Mouse (Mus musculus): ENCODE results near the gene Bend3. TPM values are rescaled to one million over a fixed set of nuclear protein-coding genes. Genes with fewer than 3 reads are reported as not detected.

Gene Bend3
- polyA plus RNA-seq, 1 experiment from 2014 or later: 3.2 TPM

GRCm38 (mm10) chr10:43527283-43528269, 48.9 kb downstream of the Bend3 start:
- ATAC-seq (peak; percentile 76), DNase-seq (ENCODE audit: low spot score) (peak; percentile 72)
- H3K36me3 ChIP-seq (ENCODE audit: control insufficient read depth, insufficient read depth, low read length): peaks cover 61% of the 10 kb centered on the region
- peaks cover 9% of the 10 kb centered on the region for H3K4me1 ChIP-seq (ENCODE audit: control insufficient read depth, insufficient read depth, low read length)
- no peaks in the 10 kb centered on the region for H3K27me3 ChIP-seq (replicated peaks; ENCODE audit: control insufficient read depth, insufficient read depth, low read length)
- peak overlapping the region; percentile 13 for H3K9ac ChIP-seq (ENCODE audit: low read length)
- WGBS: 13% methylated on average over 15 of the region's 15 CpGs
- no peak overlapping the region for H3K4me3 ChIP-seq (ENCODE audit: low read depth, low read length)
- H3K27ac ChIP-seq (ENCODE audit: low read depth, low read length): peak overlapping the region; percentile 89
- H3K9me3 ChIP-seq (replicated peaks; ENCODE audit: control insufficient read depth, low read length): no peaks in the 10 kb centered on the region
- 0 out of 2 replicates have a peak overlapping the region, but pooled peaks have one; percentile 7 for H3K4me2 ChIP-seq (ENCODE audit: low read length)

- Histone ChIP-seq H3K9ac (ENCODE audit: low read length) (no peak overlapping the region), H3K27me3 (replicated peaks; ENCODE audit: control insufficient read depth, insufficient read depth, low read length) (no peaks in the 10 kb centered on the region), H3K4me2 (ENCODE audit: low read length) (no peak overlapping the region), H3K27ac (ENCODE audit: low read depth, low read length) (no peak overlapping the region), H3K4me1 (ENCODE audit: control insufficient read depth, insufficient read depth, low read length) (no peaks in the 10 kb centered on the region; the same call in 1 of the 2 replicates), H3K9me3 (replicated peaks; ENCODE audit: control insufficient read depth, low read length) (no peaks in the 10 kb centered on the region), H3K4me3 (ENCODE audit: low read depth, low read length) (no peak overlapping the region), H3K36me3 (ENCODE audit: control insufficient read depth, insufficient read depth, low read length) (peaks cover 48% of the 10 kb centered on the region)
- DNase-seq (ENCODE audit: low spot score) (no peak), ATAC-seq (no peak)
- 77% methylated on average over 1 of the region's 1 CpGs for WGBS
Observed at GRCm38 (mm10) chr10:43534382-43534781, 55.8 kb downstream of the Bend3 start.

- Histone ChIP-seq H3K4me2 (ENCODE audit: low read length) (no peak overlapping the region), H3K27me3 (replicated peaks; ENCODE audit: control insufficient read depth, insufficient read depth, low read length) (no peaks in the 10 kb centered on the region), H3K36me3 (ENCODE audit: control insufficient read depth, insufficient read depth, low read length) (peaks cover 17% of the 10 kb centered on the region), H3K4me1 (ENCODE audit: control insufficient read depth, insufficient read depth, low read length) (peaks cover 6% of the 10 kb centered on the region), H3K27ac (ENCODE audit: low read depth, low read length) (no peak overlapping the region), H3K4me3 (ENCODE audit: low read depth, low read length) (no peak overlapping the region), H3K9ac (ENCODE audit: low read length) (no peak overlapping the region), H3K9me3 (replicated peaks; ENCODE audit: control insufficient read depth, low read length) (no peaks in the 10 kb centered on the region)
- no peak for DNase-seq (ENCODE audit: low spot score)
- ATAC-seq: no peak
- 96% methylated on average over 7 of the region's 7 CpGs for WGBS
Observed at GRCm38 (mm10) chr10:43537652-43538051, 59.0 kb downstream of the Bend3 start.

DNA sequence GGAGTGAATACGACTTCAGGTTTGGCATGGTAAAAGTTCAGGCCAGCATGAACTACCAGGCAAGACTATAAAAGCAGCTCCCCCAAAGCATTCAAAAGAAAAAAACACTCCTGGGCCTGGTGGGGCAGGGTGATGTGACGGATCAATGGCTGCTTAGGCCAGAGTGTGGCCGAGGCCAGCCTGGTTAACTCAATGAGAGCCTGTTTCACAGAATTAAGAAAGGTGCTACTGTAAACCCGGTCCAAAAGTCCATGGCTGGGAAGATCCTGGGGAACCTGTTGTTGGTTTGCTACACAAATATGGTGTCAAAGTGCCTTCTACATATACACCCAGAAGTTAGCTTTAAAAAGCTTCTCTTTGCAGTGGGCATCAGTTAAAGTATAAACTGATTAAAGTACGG, 60.2 kb downstream of the Bend3 start:
- Histone ChIP-seq H3K4me2 (ENCODE audit: low read length) (no peak overlapping the region), H3K27me3 (replicated peaks; ENCODE audit: control insufficient read depth, insufficient read depth, low read length) (no peaks in the 10 kb centered on the region), H3K9ac (ENCODE audit: low read length) (no peak overlapping the region), H3K27ac (ENCODE audit: low read depth, low read length) (no peak overlapping the region), H3K9me3 (replicated peaks; ENCODE audit: control insufficient read depth, low read length) (no peaks in the 10 kb centered on the region), H3K36me3 (ENCODE audit: control insufficient read depth, insufficient read depth, low read length) (peaks cover 12% of the 10 kb centered on the region), H3K4me1 (ENCODE audit: control insufficient read depth, insufficient read depth, low read length) (peaks cover 6% of the 10 kb centered on the region), H3K4me3 (ENCODE audit: low read depth, low read length) (no peak overlapping the region)
- DNase-seq (ENCODE audit: low spot score) (no peak), ATAC-seq (no peak)
- 87% methylated on average over 5 of the region's 5 CpGs for WGBS

DNA sequence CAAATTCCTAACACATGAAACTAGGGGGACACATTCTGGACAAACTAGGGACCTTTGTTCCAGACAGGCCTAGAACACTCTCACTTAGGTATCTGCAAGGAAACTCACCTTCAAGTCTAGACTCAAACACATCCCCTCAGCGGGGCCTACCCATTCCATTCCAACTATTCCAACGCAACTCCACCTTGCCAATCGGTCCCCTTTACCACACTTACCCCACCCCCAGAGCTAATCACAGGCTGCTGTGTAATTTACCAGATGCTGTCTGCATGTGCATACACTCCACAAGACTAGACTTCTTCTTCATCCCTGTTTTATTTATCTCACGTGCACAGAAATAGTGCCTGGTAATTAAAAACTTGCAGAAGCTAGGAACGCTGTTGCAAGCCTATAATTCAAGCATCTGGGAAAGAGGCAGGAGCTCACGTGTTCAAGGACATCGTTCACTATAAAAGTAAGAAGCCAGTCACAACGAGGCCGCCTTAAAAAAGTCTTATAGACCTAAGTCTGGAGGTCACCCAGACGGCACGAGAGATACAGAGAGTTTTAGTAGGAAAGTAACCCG, 61.2 kb downstream of the Bend3 start:
- no peak for DNase-seq (ENCODE audit: low spot score)
- Histone ChIP-seq H3K9me3 (replicated peaks; ENCODE audit: control insufficient read depth, low read length) (no peaks in the 10 kb centered on the region), H3K27ac (ENCODE audit: low read depth, low read length) (no peak overlapping the region), H3K4me1 (ENCODE audit: control insufficient read depth, insufficient read depth, low read length) (peaks cover 6% of the 10 kb centered on the region), H3K9ac (ENCODE audit: low read length) (peak overlapping the region; percentile 76), H3K27me3 (replicated peaks; ENCODE audit: control insufficient read depth, insufficient read depth, low read length) (no peaks in the 10 kb centered on the region), H3K36me3 (ENCODE audit: control insufficient read depth, insufficient read depth, low read length) (peaks cover 12% of the 10 kb centered on the region), H3K4me2 (ENCODE audit: low read length) (peak overlapping the region; percentile 66), H3K4me3 (ENCODE audit: low read depth, low read length) (peak overlapping the region; percentile 86)
- no peak for ATAC-seq
- 21% methylated on average over 12 of the region's 12 CpGs for WGBS

DNA sequence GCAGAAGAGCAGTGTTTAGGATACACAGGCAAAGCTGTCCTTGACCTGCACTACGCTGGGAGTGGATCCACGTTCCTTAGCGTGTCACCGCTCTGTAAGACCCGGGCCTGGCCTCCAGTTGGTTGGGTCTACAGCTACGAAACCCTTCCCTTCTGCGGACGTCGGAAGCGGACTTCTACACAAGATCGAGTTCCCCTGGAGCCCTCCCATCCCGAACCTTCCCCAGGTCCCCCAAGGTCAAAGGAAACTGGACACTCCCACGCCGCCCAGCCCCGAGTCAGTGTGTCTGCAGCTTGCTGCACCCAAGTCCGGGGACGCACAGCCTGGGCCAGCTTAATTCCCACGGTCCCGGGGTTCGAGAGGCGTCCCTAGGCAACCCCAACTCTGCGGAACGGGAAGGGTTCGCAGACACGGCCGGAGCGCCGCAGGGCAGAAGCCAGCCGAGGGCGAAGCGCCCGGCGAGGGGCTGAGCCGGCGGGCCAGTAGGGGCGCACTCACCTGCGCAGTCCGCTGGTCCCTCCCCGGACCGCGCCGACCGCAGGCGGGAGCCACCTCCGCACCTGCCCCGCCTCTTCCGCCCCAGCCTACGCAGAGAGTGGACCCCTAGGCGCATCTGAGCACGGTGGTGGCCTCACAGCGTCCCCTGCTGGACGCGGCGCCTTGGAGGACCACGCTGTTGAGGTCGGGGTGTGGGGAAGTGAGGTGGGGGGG, 62.0 kb downstream of the Bend3 start, which contains the start of gene 1700021F05Rik:
Gene 1700021F05Rik, minus strand, starts transcription at position 553 of the 711 bp plus-strand sequence.
- peaks cover 9% of the 10 kb centered on the region for H3K36me3 ChIP-seq (ENCODE audit: control insufficient read depth, insufficient read depth, low read length)
- H3K27me3 ChIP-seq (replicated peaks; ENCODE audit: control insufficient read depth, insufficient read depth, low read length): no peaks in the 10 kb centered on the region
- H3K4me3 ChIP-seq (ENCODE audit: low read depth, low read length): peak within 1 kb of the TSS; percentile 86
- no peak within 1 kb of the TSS; the same call in 1 of the 2 replicates for H3K27ac ChIP-seq (ENCODE audit: low read depth, low read length)
- WGBS: under 1% methylated on average over 51 of the region's 56 CpGs
- H3K9ac ChIP-seq (ENCODE audit: low read length): peak within 1 kb of the TSS; percentile 76
- peak within 1 kb of the TSS; percentile 66 for H3K4me2 ChIP-seq (ENCODE audit: low read length)
- ATAC-seq (peak; percentile 99), DNase-seq (ENCODE audit: low spot score) (peak; percentile 94)
- no peaks in the 10 kb centered on the region for H3K9me3 ChIP-seq (replicated peaks; ENCODE audit: control insufficient read depth, low read length)
- peaks cover 6% of the 10 kb centered on the region for H3K4me1 ChIP-seq (ENCODE audit: control insufficient read depth, insufficient read depth, low read length)

- no peaks in the 10 kb centered on the region for H3K27me3 ChIP-seq (replicated peaks; ENCODE audit: control insufficient read depth, insufficient read depth, low read length)
- H3K9ac ChIP-seq (ENCODE audit: low read length): no peak overlapping the region
- WGBS: 44% methylated on average over 8 of the region's 8 CpGs
Observed at GRCm38 (mm10) chr10:43541153-43541544, 62.5 kb downstream of the Bend3 start.

DNA sequence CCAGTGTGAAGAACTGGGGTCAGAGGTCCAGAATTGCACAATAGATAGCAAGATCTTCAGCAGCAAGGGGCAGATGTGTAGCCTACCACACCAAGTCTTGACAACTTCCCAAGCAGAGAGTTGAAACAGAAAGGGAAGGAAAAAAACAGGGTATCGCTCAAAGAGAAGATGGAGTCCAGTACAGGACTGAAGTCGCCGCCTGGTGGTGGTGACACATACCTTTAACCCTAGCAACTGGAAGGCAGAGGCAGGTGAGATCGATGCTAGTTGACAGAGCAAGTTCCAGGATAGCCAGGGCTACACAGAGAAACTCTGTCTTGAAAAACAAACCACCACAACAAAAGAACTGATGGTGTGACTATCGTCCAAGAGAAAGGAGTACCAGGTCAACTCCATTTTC, 70.8 kb downstream of the Bend3 start:
- 72% methylated on average over 5 of the region's 5 CpGs for WGBS
- Histone ChIP-seq H3K9me3 (replicated peaks; ENCODE audit: control insufficient read depth, low read length) (no peaks in the 10 kb centered on the region), H3K4me3 (ENCODE audit: low read depth, low read length) (no peak overlapping the region), H3K36me3 (ENCODE audit: control insufficient read depth, insufficient read depth, low read length) (no peaks in the 10 kb centered on the region), H3K27ac (ENCODE audit: low read depth, low read length) (no peak overlapping the region), H3K4me2 (ENCODE audit: low read length) (no peak overlapping the region), H3K4me1 (ENCODE audit: control insufficient read depth, insufficient read depth, low read length) (no peaks in the 10 kb centered on the region), H3K9ac (ENCODE audit: low read length) (no peak overlapping the region), H3K27me3 (replicated peaks; ENCODE audit: control insufficient read depth, insufficient read depth, low read length) (no peaks in the 10 kb centered on the region)
- ATAC-seq (no peak), DNase-seq (ENCODE audit: low spot score) (no peak)

More at GRCm38 (mm10) chr10:43541153-43541544, 62.5 kb downstream of the Bend3 start:
- peak; percentile 29 for ATAC-seq
- H3K4me1 ChIP-seq (ENCODE audit: control insufficient read depth, insufficient read depth, low read length): peaks cover 6% of the 10 kb centered on the region
- peak overlapping the region; percentile 66 for H3K4me2 ChIP-seq (ENCODE audit: low read length)
- H3K4me3 ChIP-seq (ENCODE audit: low read depth, low read length): peak overlapping the region; percentile 86
- no peaks in the 10 kb centered on the region for H3K9me3 ChIP-seq (replicated peaks; ENCODE audit: control insufficient read depth, low read length)
- no peak overlapping the region for H3K27ac ChIP-seq (ENCODE audit: low read depth, low read length)
- DNase-seq (ENCODE audit: low spot score): no peak
- peaks cover 4% of the 10 kb centered on the region for H3K36me3 ChIP-seq (ENCODE audit: control insufficient read depth, insufficient read depth, low read length)

Data from forebrain, embryonic 14.5 days (tissue).